Mouse (Mus musculus): ENCODE measurements around the gene Dhx16.
"Not testable (repeated sequence)": the region's sequence is repeated elsewhere in the genome, so short reads cannot be mapped to it uniquely, and the experiment has no call there.

Dhx16 gene

GRCm38 (mm10) chr17:35922566-35922965, 42.9 kb downstream of the Dhx16 start:
- no peak for DNase-seq

GRCm38 (mm10) chr17:35923281-35923680, 43.7 kb downstream of the Dhx16 start:
- DNase-seq: no peak

- DNase-seq: no peak
Measured at GRCm38 (mm10) chr17:35927471-35927870, 47.9 kb downstream of the Dhx16 start.

GRCm38 (mm10) chr17:35929534-35929933, 49.9 kb downstream of the Dhx16 start:
- no peak for DNase-seq

GRCm38 (mm10) chr17:35930627-35931026, 51.0 kb downstream of the Dhx16 start:
- no peak for DNase-seq

- DNase-seq: no peak
Measured at GRCm38 (mm10) chr17:35932608-35933007, 53.0 kb downstream of the Dhx16 start.

GRCm38 (mm10) chr17:35935763-35936162, 56.1 kb downstream of the Dhx16 start:
- not testable (repeated sequence) for DNase-seq

- no peak for DNase-seq
Measured at GRCm38 (mm10) chr17:35937700-35938348, 58.2 kb downstream of the Dhx16 start.

GRCm38 (mm10) chr17:35939108-35939507, 59.5 kb downstream of the Dhx16 start:
- no peak for DNase-seq

GRCm38 (mm10) chr17:35939941-35940340, 60.3 kb downstream of the Dhx16 start:
- no peak for DNase-seq
